Mouse (Mus musculus): ENCODE results near the gene Chkb.

- TF ChIP-seq CTCF (IDR thresholded peaks at IDR 0.05) (no peak), EP300 (IDR thresholded peaks at IDR 0.05) (no peak)
Observed at GRCm38 (mm10) chr15:89476475-89476815, 46.7 kb upstream of the Chkb start.

Measured in lung, postnatal 0 days (tissue).